Mouse (Mus musculus): ENCODE results near the gene Slc8a2.

DNA sequence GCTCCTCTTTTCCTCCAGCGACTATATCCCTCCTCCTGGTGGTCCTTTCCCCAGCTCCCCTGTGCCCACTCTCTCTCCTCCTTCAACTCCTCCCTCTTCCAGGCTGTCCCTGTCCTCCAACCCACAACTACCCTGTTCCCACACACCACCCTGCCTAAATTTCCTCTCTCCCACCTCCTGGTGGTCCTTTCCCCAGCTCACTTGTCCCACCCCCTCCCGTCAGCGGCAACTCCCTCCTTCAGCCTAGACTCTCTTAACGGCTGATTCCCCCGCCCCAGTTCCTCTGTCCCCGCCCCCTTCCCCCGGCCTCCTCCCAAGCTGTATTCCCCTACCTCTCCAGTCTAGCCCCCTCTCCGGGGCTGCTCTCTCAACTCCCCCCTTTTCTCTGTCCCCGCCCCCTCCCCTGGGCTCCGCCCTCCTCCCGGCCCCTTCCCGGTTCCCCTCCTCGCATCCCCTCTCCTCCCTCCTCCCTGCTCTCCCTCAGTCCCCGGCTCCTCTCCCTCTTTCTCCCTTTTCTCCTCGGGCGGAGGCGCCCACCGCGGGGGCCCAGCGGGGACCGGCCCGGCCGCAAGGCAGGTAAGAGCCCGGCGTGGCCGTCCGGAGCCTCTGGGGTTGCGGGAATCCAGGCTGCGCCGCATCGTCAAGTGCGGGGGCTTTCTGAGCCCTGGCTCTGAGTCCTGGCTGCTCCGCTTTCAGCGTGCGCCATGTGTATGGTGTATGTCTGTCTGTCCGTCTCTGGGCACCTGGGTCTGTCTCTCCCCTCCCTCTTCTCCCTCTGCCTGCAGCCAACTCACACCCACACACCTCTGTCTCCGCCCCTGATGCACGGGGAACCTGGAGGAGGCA lies 443 bp downstream of the Slc8a2 start:
- TF ChIP-seq CTCF (conservative IDR thresholded peaks at IDR 0.05; ENCODE audit: insufficient read depth, insufficient read length, low read depth, low read length) (no peak), POLR2A (IDR thresholded peaks at IDR 0.05; ENCODE audit: low read depth, low read length) (no peak)
